Mouse (Mus musculus) forebrain, embryonic 10.5 days (tissue): Measurements from ENCODE around the gene Zfp664. TPM values are rescaled to one million over a fixed set of nuclear protein-coding genes. Genes with fewer than 3 reads are reported as not detected.

Source experiments
- DNase-seq: peaks from one replicate; pipeline ENCODE4 v3.0.0-alpha.2; 2017; ENCODE audit warnings: low spot score; ENCODE audit errors: extremely low spot score
- H3K27ac ChIP-seq: fragments of 300-500 bp; sonication (generic); 2 replicates; pipeline ENCODE4 v1.5.1; 2016; ENCODE audit warnings: mild to moderate bottlenecking
- H3K27me3 ChIP-seq: fragments of 300-500 bp; sonication (generic); 2 replicates; pipeline ENCODE4 v1.6.1; 2016; ENCODE audit warnings: mild to moderate bottlenecking; ENCODE audit not compliant: poor library complexity, severe bottlenecking
- H3K36me3 ChIP-seq: fragments of 300-500 bp; sonication (generic); replicated peaks from 2 replicates; pipeline ENCODE4 v1.6.1; 2016; ENCODE audit warnings: mild to moderate bottlenecking, moderate library complexity
- H3K4me1 ChIP-seq: fragments of 300-500 bp; sonication (generic); 2 replicates; pipeline ENCODE4 v1.6.1; 2016
- H3K4me3 ChIP-seq: fragments of 300-500 bp; sonication (generic); 2 replicates; pipeline ENCODE4 v1.5.1; 2016; ENCODE audit warnings: mild to moderate bottlenecking, moderate library complexity
- H3K9me3 ChIP-seq: fragments of 300-500 bp; sonication (generic); 2 replicates; pipeline ENCODE4 v1.6.1; 2016; ENCODE audit warnings: mild to moderate bottlenecking, moderate library complexity
- WGBS: fragments of 180-500 bp; shearing (Covaris S2); methylation state at CpG from one replicate; pipeline ENCODE4 v1.1.7; 2016; 5-methylcytosine and 5-hydroxymethylcytosine counted together
- polyA plus RNA-seq: library from polyadenylated mRNA; unstranded; fragments of >200 nt; fragmentation: Nextera tagmentation; extraction: Ambion mirVana; gene quantifications from 2 replicates; pipeline ENCODE4 v1.2.1, GENCODE M21; 2016

Zfp664 gene
- polyA plus RNA-seq, 1 experiment from 2014 or later, result 162 TPM

DNA sequence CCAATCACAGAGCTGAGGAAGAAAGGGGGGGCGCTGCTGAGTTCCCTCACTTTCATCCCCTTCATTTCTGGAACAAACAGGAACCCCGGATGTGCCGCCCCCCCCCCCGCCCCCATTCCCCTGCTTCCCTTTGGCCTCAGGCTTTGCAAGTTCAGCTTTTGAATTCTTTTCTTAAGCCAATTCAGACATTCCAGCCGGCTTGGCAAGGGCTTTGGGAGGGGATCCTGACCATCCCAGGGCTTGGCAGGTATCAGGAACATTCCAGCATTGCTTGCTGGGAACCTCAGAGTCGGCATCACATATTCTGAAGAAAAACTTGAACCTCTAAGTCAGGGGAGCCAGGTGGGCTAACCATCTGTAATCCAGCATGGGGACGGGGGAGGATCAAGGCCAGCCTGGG lies 49.8 kb downstream of the Zfp664 start:
- 52% methylated on average over 7 of the region's 7 CpGs for WGBS
- Histone ChIP-seq H3K36me3 (no peaks in the 10 kb centered on the region), H3K4me1 (peaks cover 30% of the 10 kb centered on the region), H3K27me3 (no peaks in the 10 kb centered on the region), H3K9me3 (no peaks in the 10 kb centered on the region), H3K27ac (peak overlapping the region; percentile 84), H3K4me3 (no peak overlapping the region)
- no peak for DNase-seq

DNA sequence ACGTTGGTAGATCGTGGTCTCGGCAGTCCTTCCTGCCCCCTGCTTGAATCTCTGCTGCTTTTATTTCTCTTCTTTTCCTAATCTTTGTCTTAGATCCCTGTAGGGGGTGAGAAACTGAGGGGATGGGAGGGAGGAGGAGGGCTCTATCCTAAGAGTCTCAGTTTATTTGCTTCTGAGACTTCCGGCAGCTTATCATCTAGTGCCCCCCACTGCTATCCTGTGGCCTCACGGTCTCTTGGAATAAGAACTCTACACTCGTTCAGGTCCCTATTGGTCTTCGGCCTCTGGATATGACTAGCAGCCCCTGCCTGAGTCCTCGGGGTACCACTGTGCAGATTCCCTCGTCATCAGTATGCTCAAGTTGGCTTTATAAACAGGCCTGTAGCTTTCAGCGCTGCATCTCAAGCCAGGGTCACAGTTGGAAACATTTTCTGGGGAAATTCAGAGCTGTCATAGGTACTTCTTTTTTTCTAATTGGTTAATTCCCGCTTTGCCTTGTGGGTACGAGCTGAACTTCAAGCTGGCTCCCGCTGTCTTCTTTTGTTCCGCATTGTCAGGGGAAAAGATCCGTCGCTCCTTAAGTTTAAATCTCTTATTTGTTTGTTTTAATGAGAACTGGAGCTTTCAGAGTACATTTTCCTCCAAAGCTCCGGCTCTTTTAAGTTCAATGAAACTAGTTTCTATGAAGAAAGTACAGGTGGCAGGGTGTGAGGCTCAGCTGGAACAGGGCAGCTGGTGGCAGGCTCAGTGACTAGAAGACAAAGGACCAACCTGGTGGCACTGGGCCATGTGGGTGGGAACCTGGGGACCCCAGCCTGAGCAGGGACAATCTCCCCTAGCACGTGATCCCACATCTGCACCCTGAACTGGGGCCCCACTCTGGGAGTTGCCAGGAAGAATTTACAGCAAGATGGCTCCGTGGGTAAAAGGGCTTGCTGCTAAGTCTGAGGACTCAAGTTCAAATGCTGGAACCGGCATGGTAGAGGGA lies 50.7 kb downstream of the Zfp664 start:
- Histone ChIP-seq H3K4me1 (peaks cover 30% of the 10 kb centered on the region), H3K9me3 (no peaks in the 10 kb centered on the region), H3K36me3 (no peaks in the 10 kb centered on the region), H3K27me3 (no peaks in the 10 kb centered on the region), H3K27ac (peak overlapping the region; percentile 84), H3K4me3 (peak overlapping the region; percentile 18; the same call in 1 of the 2 replicates)
- peak; percentile 56 for DNase-seq
- 25% methylated on average over 20 of the region's 20 CpGs for WGBS

DNA sequence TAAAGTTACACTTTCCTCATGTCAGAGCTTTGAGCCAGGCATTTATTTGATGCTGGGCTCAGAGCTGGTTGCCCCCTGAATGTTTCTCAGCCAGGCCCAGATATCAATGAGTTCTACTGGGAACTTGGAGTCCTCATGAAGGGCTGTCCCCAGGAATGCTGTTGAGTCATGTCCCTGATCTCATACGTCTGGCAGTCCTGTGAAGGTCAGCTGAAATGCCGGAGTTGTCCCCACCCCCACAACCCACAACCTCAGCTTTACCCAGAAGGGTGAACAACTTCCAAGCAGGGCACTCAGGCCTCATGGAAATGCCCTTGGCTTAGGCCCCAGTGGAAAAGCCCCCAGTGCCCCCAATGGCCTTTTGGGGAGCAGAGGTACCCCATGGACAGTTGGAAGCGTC lies 57.3 kb downstream of the Zfp664 start:
- Histone ChIP-seq H3K27me3 (no peaks in the 10 kb centered on the region), H3K36me3 (no peaks in the 10 kb centered on the region), H3K4me1 (peaks cover 14% of the 10 kb centered on the region), H3K4me3 (no peak overlapping the region), H3K9me3 (peaks cover 4% of the 10 kb centered on the region; the same call in 1 of the 2 replicates), H3K27ac (no peak overlapping the region)
- WGBS, result 83% methylated on average over 3 of the region's 3 CpGs
- DNase-seq, result no peak

DNA sequence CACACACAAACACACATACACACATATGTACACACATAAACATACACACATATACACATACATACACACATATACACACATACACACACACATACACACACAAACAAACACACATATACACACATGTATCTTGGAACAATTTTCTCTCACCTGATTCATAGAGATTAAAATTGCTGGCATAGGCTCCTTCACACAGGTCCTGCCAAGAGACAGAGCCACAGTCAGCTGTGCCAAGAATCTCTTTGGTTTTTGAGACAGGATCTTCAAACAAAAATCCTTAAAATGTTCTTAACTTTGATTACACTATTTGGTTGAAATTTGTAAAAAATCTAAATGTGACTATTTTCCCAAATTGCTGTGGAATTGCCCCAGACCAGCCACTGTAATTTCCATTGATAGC lies 58.9 kb downstream of the Zfp664 start:
- H3K27ac ChIP-seq, result no peak overlapping the region

DNA sequence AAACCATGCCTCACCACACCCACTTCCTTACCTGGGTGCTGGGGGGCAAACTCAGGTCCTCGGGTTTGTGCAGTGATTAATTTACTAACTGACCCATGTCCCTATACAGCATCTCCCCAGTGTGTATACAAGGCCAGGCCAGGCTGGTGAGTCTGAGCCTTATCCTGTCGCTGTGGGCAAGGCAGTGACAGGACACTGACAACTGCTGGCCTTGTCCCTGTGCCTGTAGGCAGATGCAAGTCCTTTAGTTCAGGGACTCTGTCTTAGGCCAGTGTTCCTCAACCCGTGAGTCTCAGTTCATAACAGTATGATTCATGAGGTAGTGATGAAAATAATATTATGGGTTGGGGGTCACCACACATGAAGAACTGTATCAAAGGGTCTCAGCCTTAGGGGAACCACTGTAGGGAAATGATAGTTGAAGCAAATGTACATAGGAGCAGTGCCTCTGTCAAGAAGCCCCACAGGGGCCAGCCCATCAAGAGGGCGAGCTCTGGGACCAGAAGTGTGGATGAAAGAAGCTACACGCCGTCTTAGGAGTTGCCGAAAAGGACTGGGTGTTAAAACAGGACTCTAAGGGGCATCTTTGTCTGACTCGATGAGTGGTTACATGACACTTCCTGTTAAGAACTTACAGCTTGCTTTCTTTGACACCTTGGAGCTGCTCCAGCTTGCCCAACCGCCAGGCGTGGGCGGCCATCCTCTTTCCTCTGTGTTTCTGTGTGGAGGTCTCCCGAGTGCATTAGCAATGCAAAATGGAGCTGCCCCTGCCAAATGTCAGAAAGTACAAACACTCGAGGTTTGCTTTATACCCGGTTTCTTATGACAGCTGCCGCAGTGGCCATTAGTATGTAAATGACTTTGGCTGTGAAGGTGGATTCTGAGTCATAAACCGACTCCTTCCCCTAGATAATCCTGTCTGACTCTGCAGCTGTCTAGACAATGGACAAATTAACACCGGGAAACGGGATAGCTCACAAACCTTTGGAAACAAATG lies 60.2 kb downstream of the Zfp664 start:
- Histone ChIP-seq H3K4me1 (peaks cover 23% of the 10 kb centered on the region), H3K27me3 (no peaks in the 10 kb centered on the region), H3K9me3 (peaks cover 4% of the 10 kb centered on the region; the same call in 1 of the 2 replicates), H3K27ac (peak overlapping the region; percentile 68), H3K4me3 (no peak overlapping the region), H3K36me3 (no peaks in the 10 kb centered on the region)
- no peak for DNase-seq
- 62% methylated on average over 18 of the region's 18 CpGs for WGBS

More for the DNA sequence above, 58.9 kb downstream of the Zfp664 start:
- no peaks in the 10 kb centered on the region for H3K36me3 ChIP-seq
- DNase-seq, result no peak
- peaks cover 4% of the 10 kb centered on the region; the same call in 1 of the 2 replicates for H3K9me3 ChIP-seq
- H3K4me1 ChIP-seq, result peaks cover 23% of the 10 kb centered on the region
- no peak overlapping the region for H3K4me3 ChIP-seq
- H3K27me3 ChIP-seq, result no peaks in the 10 kb centered on the region

DNA sequence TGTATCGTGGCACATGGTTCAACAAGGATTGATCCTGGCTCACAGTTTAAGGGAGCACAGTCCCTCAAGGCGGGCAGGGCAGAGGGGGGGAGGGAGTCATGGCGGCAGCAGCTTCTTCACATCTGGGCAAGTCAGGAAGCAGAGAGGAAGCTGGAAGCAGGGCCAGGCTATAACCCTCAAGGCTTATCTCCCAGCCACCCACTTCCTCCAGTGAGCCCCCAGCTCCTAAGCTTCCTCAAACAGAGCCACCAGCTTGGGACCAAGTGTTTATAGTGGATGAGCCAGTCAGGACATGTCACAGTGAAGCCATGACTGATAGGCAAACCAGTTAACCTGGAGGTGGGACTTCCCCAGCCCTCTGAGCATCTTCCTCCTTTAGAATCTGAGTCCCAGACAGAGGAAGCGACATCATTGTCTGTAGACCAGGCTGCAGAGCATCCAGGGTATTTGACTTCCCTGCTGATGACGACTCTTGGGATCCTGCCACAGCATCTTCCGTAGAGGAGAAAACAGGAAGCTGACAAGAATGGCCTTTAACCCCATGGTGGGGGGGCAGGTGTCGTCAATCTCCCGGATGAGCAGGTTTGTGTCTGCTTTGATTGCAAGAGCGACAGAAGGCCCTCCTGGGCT lies 67.0 kb downstream of the Zfp664 start:
- H3K4me3 ChIP-seq, result no peak overlapping the region
- H3K27me3 ChIP-seq, result no peaks in the 10 kb centered on the region
- no peak for DNase-seq
- peaks cover 4% of the 10 kb centered on the region; the same call in 1 of the 2 replicates for H3K9me3 ChIP-seq
- H3K4me1 ChIP-seq, result peaks cover 39% of the 10 kb centered on the region
- peak overlapping the region; percentile 88 for H3K27ac ChIP-seq
- WGBS, result 78% methylated on average over 9 of the region's 9 CpGs
- H3K36me3 ChIP-seq, result no peaks in the 10 kb centered on the region

DNA sequence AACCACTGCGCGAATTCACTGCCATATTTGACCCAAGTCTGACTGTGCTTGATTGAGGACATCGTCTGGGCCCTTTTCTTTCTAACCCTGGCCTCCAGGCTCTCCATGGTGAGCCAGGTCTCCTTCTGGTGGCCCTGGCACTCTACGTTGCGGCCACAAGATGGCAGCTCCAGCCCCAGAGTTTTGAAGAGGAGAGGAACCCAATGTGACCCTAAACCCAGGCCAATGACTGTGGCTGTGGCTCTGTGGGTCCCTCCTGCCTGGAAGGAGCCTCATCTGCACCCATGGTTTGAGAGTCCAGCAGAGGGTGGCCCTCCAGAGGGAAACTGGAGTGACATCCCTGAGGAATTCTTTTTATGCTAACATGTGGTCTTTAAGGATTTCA lies 67.6 kb downstream of the Zfp664 start:
- DNase-seq, result peak; percentile 61
- H3K36me3 ChIP-seq, result no peaks in the 10 kb centered on the region
- WGBS, result 38% methylated on average over 5 of the region's 5 CpGs
- peaks cover 39% of the 10 kb centered on the region for H3K4me1 ChIP-seq
- H3K27me3 ChIP-seq, result no peaks in the 10 kb centered on the region
- H3K9me3 ChIP-seq, result peaks cover 4% of the 10 kb centered on the region; the same call in 1 of the 2 replicates
- no peak overlapping the region for H3K4me3 ChIP-seq
- peak overlapping the region; percentile 88 for H3K27ac ChIP-seq

DNA sequence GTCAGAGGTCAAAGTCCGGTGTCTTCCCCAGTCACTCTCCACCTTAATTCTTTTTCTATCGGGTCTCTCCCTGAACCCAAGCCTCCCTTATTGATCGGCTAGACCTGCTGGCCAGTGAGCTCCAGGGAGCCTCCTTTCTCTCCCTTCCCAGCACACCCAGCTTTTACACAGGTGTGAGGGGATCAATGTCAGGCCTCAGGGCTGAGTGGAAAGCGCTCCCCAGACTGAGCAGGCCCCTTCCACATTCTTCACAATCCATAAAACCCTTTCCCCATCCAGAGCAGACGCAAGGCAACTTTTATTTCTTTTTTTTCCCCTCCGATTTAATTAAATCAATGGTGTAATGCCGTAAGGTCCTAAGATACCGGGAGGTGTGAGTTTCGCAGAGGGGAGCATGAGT lies 68.1 kb downstream of the Zfp664 start:
- peak overlapping the region; percentile 30 for H3K4me3 ChIP-seq
- DNase-seq, result no peak
- H3K9me3 ChIP-seq, result peaks cover 4% of the 10 kb centered on the region; the same call in 1 of the 2 replicates
- peak overlapping the region; percentile 88 for H3K27ac ChIP-seq
- H3K4me1 ChIP-seq, result peaks cover 37% of the 10 kb centered on the region
- H3K27me3 ChIP-seq, result no peaks in the 10 kb centered on the region
- H3K36me3 ChIP-seq, result no peaks in the 10 kb centered on the region
- 6% methylated on average over 9 of the region's 9 CpGs for whole genome bisulfite sequencing

DNA sequence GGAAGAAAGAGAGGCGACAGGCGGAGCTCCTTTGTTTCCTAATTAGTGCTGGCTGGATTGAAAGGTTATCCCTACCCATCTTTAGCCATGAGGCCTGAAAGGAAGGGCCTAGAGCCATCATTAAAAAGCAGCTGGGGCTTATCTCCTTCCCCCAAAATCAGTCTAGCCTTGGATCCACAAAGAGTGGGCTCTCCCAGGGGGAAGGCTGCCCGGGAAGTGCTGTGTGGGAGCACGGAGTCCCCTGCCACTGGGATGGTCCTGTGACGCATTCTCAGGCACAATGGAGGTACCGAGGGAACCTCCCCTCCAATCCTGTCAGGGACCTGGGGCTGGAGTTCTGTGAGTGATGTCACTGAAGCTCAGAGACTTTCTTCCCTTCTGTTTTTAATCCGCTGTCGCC lies 68.6 kb downstream of the Zfp664 start:
- H3K27ac ChIP-seq, result peak overlapping the region; percentile 88
- no peaks in the 10 kb centered on the region for H3K27me3 ChIP-seq
- peaks cover 32% of the 10 kb centered on the region for H3K4me1 ChIP-seq
- WGBS, result 5% methylated on average over 8 of the region's 8 CpGs
- H3K4me3 ChIP-seq, result peak overlapping the region; percentile 30
- peaks cover 4% of the 10 kb centered on the region; the same call in 1 of the 2 replicates for H3K9me3 ChIP-seq
- DNase-seq, result peak; percentile 62
- H3K36me3 ChIP-seq, result no peaks in the 10 kb centered on the region

DNA sequence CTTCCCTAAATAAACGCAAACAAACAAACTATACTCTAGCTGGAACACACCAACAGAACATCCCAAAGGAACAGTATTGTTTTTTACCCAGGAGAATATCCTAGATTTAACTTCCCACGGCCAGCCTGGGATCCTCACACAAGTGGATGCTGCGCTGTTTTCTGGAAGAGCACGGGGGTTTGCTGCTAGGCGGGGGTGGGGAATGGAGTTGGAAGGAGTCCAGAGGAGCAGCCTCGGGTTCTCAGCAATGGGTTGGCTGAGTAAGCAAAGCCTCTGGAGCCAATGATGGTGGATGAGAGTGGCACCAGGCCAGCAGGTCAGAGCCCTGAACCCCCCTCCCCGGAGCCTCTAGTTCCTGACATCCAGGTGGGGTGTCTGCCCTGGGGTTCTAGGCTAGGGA lies 72.1 kb downstream of the Zfp664 start:
- Histone ChIP-seq H3K27me3 (no peaks in the 10 kb centered on the region), H3K9me3 (peaks cover 8% of the 10 kb centered on the region; the same call in 1 of the 2 replicates), H3K4me1 (peaks cover 22% of the 10 kb centered on the region), H3K27ac (0 out of 2 replicates have a peak overlapping the region, but pooled peaks have one; percentile 22), H3K4me3 (no peak overlapping the region), H3K36me3 (no peaks in the 10 kb centered on the region)
- 83% methylated on average over 7 of the region's 7 CpGs for WGBS
- no peak for DNase-seq

DNA sequence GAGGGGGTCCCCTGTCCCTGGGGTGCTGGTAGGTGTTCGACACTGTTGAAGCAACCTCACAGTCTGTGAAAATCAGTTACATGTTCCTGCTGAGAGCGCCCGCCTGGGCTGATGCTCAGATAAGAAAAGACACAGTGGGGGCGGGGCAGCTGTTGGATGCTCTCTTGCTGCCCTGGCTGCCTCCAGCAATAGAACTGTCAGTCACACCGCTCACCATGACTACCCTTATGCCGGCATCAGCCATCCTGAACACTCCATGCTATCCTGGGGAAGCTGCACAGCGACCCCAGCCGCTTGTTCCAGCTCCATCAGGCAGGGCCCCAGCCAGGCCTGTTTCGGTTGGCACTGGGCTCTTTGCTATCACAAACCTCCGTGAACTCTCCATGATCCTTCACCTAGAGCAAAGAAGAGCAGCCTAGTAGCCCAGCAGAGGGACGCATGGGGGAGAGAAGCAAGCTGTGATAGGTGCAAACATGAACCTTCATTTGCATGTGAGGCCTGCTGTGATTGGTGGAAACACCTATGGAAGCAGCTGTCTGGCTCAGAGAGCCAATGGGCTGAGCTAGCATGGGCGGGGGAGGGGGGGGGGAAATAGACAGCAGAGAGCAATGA lies 80.8 kb downstream of the Zfp664 start:
- no peak overlapping the region for H3K4me3 ChIP-seq
- H3K27me3 ChIP-seq, result no peaks in the 10 kb centered on the region
- no peaks in the 10 kb centered on the region for H3K36me3 ChIP-seq
- WGBS, result 83% methylated on average over 12 of the region's 12 CpGs
- no peak overlapping the region for H3K27ac ChIP-seq
- peaks cover 15% of the 10 kb centered on the region for H3K9me3 ChIP-seq
- no peak for DNase-seq
- peaks cover 14% of the 10 kb centered on the region for H3K4me1 ChIP-seq
